Comparison of ENCODE assay signal across 8 mouse cellular contexts in the genomic region with DNA sequence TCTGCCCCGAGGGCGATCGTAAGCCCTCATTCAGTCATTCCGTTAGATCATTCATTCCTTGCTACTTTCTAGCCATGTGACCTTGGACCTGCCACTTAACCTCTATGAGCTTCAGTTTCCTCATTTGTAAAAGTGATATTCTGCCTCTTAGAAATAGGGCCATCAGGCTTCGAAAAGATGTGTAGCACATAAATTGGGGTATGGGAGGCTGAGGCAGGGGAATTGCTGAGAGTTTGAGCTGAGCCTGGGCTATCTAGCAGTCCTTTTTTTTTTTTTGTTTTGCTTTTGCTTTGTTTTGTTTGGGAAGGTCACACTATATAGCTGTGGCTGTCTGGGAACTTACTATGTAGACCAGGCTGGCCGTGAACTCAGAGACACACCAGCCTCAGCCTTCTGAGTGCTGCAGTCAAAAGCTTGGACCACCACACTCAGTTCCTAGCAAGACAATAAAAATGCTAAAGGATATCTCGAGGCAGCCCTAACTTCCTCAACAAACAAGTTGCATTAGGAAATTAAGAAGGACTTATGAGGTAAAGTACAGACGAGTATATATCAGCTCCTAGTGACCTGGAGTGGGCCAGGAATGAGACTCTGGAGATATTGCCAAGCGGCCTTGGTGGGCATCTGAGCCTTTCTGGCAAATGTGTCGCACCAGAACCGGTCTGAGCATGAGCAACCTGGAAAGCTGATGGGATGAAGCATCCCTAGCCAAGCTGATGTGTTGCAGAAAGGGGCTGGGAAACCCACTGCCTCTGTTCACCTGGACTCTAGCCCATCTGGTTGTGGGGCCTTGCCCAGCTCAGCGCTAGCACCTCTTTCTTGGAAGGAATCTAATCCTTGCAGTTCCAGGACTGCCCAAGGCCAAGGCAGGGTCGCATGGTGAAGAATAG. TPM values are rescaled to one million over a fixed set of nuclear protein-coding genes. Genes with fewer than 3 reads are reported as not detected.
DNase-seq lines count a peak whose midpoint lies in the region; ATAC-seq and TF ChIP-seq lines count a peak whose summit lies in the region.

No protein-coding gene starts in this region.

- DNase-seq in layer of hippocampus, adult 2 months (ENCODE audit: low spot score in 2 of 2), result no peak
- no peak for DNase-seq in layer of hippocampus, postnatal 14 days (ENCODE audit: low spot score in 2 of 2)
- DNase-seq in embryonic facial prominence, embryonic 11.5 days (ENCODE audit: low spot score), result no peak
- no peak for DNase-seq in adrenal gland, adult 2 months
- no peak for DNase-seq in right cerebral cortex, postnatal 10 days (ENCODE audit: low spot score in 2 of 2)
- DNase-seq in c-Kit-positive CD71-positive TER-119-positive erythroid progenitor cells, embryonic 14.5 days (ENCODE audit: low spot score), result no peak

- no peaks in the 10 kb centered on the region for H3K36me3 ChIP-seq in embryonic facial prominence, embryonic 11.5 days (replicated peaks; ENCODE audit: control insufficient read depth, insufficient read depth, low read depth, low read length)
- peaks cover 8% of the 10 kb centered on the region; the same call in 1 of the 2 replicates for H3K36me3 ChIP-seq in intestine, embryonic 15.5 days
- H3K36me3 ChIP-seq in myocyte (ENCODE audit: control insufficient read depth, insufficient read depth), result no peaks in the 10 kb centered on the region

- ATAC-seq in embryonic facial prominence, embryonic 11.5 days (replicated peaks; ENCODE audit: insufficient number of reproducible peaks, low FRiP score, low TSS enrichment, low read depth), result no peak
- no peak for ATAC-seq in intestine, embryonic 15.5 days

- H3K4me1 ChIP-seq in embryonic facial prominence, embryonic 11.5 days (ENCODE audit: control insufficient read depth, insufficient read depth, low read length), result no peaks in the 10 kb centered on the region; the same call in 1 of the 2 replicates
- H3K4me1 ChIP-seq in intestine, embryonic 15.5 days (replicated peaks), result peaks cover 31% of the 10 kb centered on the region

- no peak for TF ChIP-seq POLR2A in myocyte (IDR thresholded peaks at IDR 0.05; ENCODE audit: insufficient read length, low read depth)

- H3K79me2 ChIP-seq in myocyte (ENCODE audit: control insufficient read depth, insufficient read depth), result peaks cover 48% of the 10 kb centered on the region

- no peak for TF ChIP-seq CTCF in layer of hippocampus, adult 2 months (conservative IDR thresholded peaks at IDR 0.05)

- WGBS in embryonic facial prominence, embryonic 11.5 days, result 53% methylated on average over 13 of the region's 13 CpGs
- WGBS in intestine, embryonic 15.5 days, result 47% methylated on average over 13 of the region's 13 CpGs

- H3K9ac ChIP-seq in embryonic facial prominence, embryonic 11.5 days (replicated peaks; ENCODE audit: low read length), result peak overlapping the region; percentile 87
- H3K9ac ChIP-seq in intestine, embryonic 15.5 days, result peak overlapping the region; percentile 94

- peak overlapping the region; percentile 87 for H3K27ac ChIP-seq in layer of hippocampus, adult 2 months
- no peak overlapping the region for H3K27ac ChIP-seq in embryonic facial prominence, embryonic 11.5 days (replicated peaks; ENCODE audit: low read depth, low read length)
- 0 out of 2 replicates have a peak overlapping the region, but pooled peaks have one; percentile 86 for H3K27ac ChIP-seq in intestine, embryonic 15.5 days

- H3K27me3 ChIP-seq in embryonic facial prominence, embryonic 11.5 days (ENCODE audit: control insufficient read depth, insufficient read depth, low read length), result no peaks in the 10 kb centered on the region
- H3K27me3 ChIP-seq in intestine, embryonic 15.5 days (replicated peaks), result no peaks in the 10 kb centered on the region
- H3K27me3 ChIP-seq in myocyte (ENCODE audit: control insufficient read depth, insufficient read depth, insufficient read length), result no peaks in the 10 kb centered on the region

- peak overlapping the region; percentile 78 for H3ac ChIP-seq in myocyte (ENCODE audit: control insufficient read depth, insufficient read length)

- H3K9me3 ChIP-seq in embryonic facial prominence, embryonic 11.5 days (replicated peaks; ENCODE audit: control insufficient read depth, low read length), result no peaks in the 10 kb centered on the region
- no peaks in the 10 kb centered on the region for H3K9me3 ChIP-seq in intestine, embryonic 15.5 days

- H3K4me2 ChIP-seq in embryonic facial prominence, embryonic 11.5 days (ENCODE audit: low read depth, low read length), result peak overlapping the region; percentile 72
- peak overlapping the region; percentile 84 for H3K4me2 ChIP-seq in intestine, embryonic 15.5 days (replicated peaks)
- H3K4me2 ChIP-seq in myocyte (ENCODE audit: low read depth), result peak overlapping the region; percentile 91

- peak overlapping the region; percentile 89 for H3K4me3 ChIP-seq in layer of hippocampus, adult 2 months
- H3K4me3 ChIP-seq in embryonic facial prominence, embryonic 11.5 days (ENCODE audit: low read depth, low read length), result peak overlapping the region; percentile 77
- peak overlapping the region; percentile 93 for H3K4me3 ChIP-seq in intestine, embryonic 15.5 days (replicated peaks)
- H3K4me3 ChIP-seq in myocyte, result peak overlapping the region; percentile 84

TF ChIP-seq in myocyte, 11 proteins besides CTCF, POLR2A, EP300 and RAD21:
- TF ChIP-seq MYOD1 (IDR thresholded peaks at IDR 0.05; ENCODE audit: control insufficient read depth in 1 of 3, insufficient read length in 2 of 3, low read depth in 2 of 3), result no peak
- no peak for TF ChIP-seq CEBPB (IDR thresholded peaks at IDR 0.05; ENCODE audit: insufficient read depth, poor library complexity, severe bottlenecking)
- no peak for TF ChIP-seq TCF12 (IDR thresholded peaks at IDR 0.05; ENCODE audit: insufficient read depth, poor library complexity, severe bottlenecking)
- no peak for TF ChIP-seq POLR2AphosphoS2 (IDR thresholded peaks at IDR 0.05; ENCODE audit: insufficient read length, low read depth)
- TF ChIP-seq MYOG (IDR thresholded peaks at IDR 0.05; ENCODE audit: control insufficient read depth in 1 of 3, insufficient read depth in 1 of 3, insufficient read length in 2 of 3, low read depth in 2 of 3), result no peak
- TF ChIP-seq USF1 (IDR thresholded peaks at IDR 0.05; ENCODE audit: low read depth), result peak; percentile 49

RNA-seq across cellular contexts. Expression of a gene that starts 0.6 kb away (rescaled TPM):
- total RNA-seq in layer of hippocampus, adult 2 months (2021), result 10 to 100 TPM; 29.4 to 32.4 TPM
- total RNA-seq in layer of hippocampus, postnatal 14 days (2021), result 10 to 100 TPM; 29.8 to 31.4 TPM
- 11.9 and 14.0 TPM in 2 replicates for polyA plus RNA-seq in embryonic facial prominence, embryonic 11.5 days (2014; fragmentation: Nextera tagmentation; extraction: Ambion mirVana)
- 27.7 and 29.6 TPM in 2 replicates for polyA plus RNA-seq in intestine, embryonic 15.5 days (2015; fragmentation: Nextera tagmentation; extraction: Ambion mirVana)
- polyA plus RNA-seq in myocyte (2012; fragmentation: generic; extraction: Trizol), result 30.3 TPM
- 10 to 100 TPM; 40.5 to 53.8 TPM for total RNA-seq in adrenal gland, adult 2 months (2021)
- polyA plus RNA-seq in adrenal gland, adult 2 months (2012; rRNA removed), result 33.0 and 42.8 TPM in 2 replicates

RNA-seq across cellular contexts. Expression of a gene that starts 26.7 kb away (rescaled TPM):
- not detected for total RNA-seq in layer of hippocampus, adult 2 months (2021)
- total RNA-seq in layer of hippocampus, postnatal 14 days (2021), result not detected
- polyA plus RNA-seq in embryonic facial prominence, embryonic 11.5 days (2014; fragmentation: Nextera tagmentation; extraction: Ambion mirVana), result not detected in 2 replicates
- not detected in 2 replicates for polyA plus RNA-seq in intestine, embryonic 15.5 days (2015; fragmentation: Nextera tagmentation; extraction: Ambion mirVana)
- polyA plus RNA-seq in myocyte (2012; fragmentation: generic; extraction: Trizol), result not detected
- not detected for total RNA-seq in adrenal gland, adult 2 months (2021)
- polyA plus RNA-seq in adrenal gland, adult 2 months (2012; rRNA removed), result not detected in 2 replicates
